Mouse (Mus musculus) liver, adult 2 months (tissue): ENCODE results near the gene Blmh. TPM values are rescaled to one million over a fixed set of nuclear protein-coding genes. Genes with fewer than 3 reads are reported as not detected.

Source experiments
- DNase-seq: peaks from one replicate; pipeline ENCODE4 v3.0.0-alpha.2; 2011; ENCODE audit warnings: low read depth, low spot score; ENCODE audit errors: extremely low read depth
- H3K27ac ChIP-seq: fragments of 200-500 bp; replicated peaks from 2 replicates; pipeline ENCODE4 v1.5.1; 2012; ENCODE audit warnings: low read depth, mild to moderate bottlenecking, control low read depth, inconsistent platforms, low read length; ENCODE audit not compliant: insufficient read depth
- H3K27me3 ChIP-seq: fragments of 200-500 bp; 2 replicates; pipeline ENCODE4 v1.6.1; 2012; ENCODE audit warnings: mild to moderate bottlenecking, moderate library complexity, low read length, inconsistent platforms; ENCODE audit not compliant: control insufficient read depth, insufficient read depth
- H3K36me3 ChIP-seq: fragments of 200-500 bp; 2 replicates; pipeline ENCODE4 v1.6.1; 2012; ENCODE audit warnings: low read length, inconsistent platforms; ENCODE audit not compliant: control insufficient read depth, insufficient read depth
- H3K4me1 ChIP-seq: fragments of 200-500 bp; 2 replicates; pipeline ENCODE4 v1.6.1; 2011; ENCODE audit warnings: low read length; ENCODE audit not compliant: control insufficient read depth, insufficient read depth
- H3K4me3 ChIP-seq: fragments of 200-500 bp; 2 replicates; pipeline ENCODE4 v1.5.1; 2011; ENCODE audit warnings: low read depth, mild to moderate bottlenecking, control low read depth, low read length, moderate library complexity; ENCODE audit not compliant: insufficient read depth
- H3K79me2 ChIP-seq: fragments of 200-500 bp; 2 replicates; pipeline ENCODE4 v1.6.1; 2012; ENCODE audit warnings: inconsistent platforms, mild to moderate bottlenecking, low read length, moderate library complexity; ENCODE audit not compliant: control insufficient read depth, insufficient read depth
- H3K9ac ChIP-seq: fragments of 200-500 bp; 2 replicates; pipeline ENCODE4 v1.6.1; 2012; ENCODE audit warnings: low read depth, mild to moderate bottlenecking, control low read depth, inconsistent platforms, low read length
- CTCF ChIP-seq: fragments of 200-500 bp; IDR thresholded peaks from 2 replicates; pipeline ENCODE4 v1.5.1; 2011; ENCODE audit warnings: low read depth, low read length, control low read depth
- POLR2A ChIP-seq: fragments of 200-500 bp; IDR thresholded peaks from 2 replicates; pipeline ENCODE4 v1.6.1; 2011; ENCODE audit warnings: low read length, control low read depth; ENCODE audit not compliant: insufficient read depth; ENCODE audit errors: extremely low read depth
- WGBS: fragments of 180-500 bp; shearing (Covaris S2); methylation state at CpG from one replicate; pipeline ENCODE4 v1.1.7; 2018; 5-methylcytosine and 5-hydroxymethylcytosine counted together
- polyA plus RNA-seq: library from polyadenylated mRNA; depleted of rRNA; stranded (reverse); fragments of >200 nt; gene quantifications from 2 replicates; pipeline ENCODE4 v1.2.3, GENCODE M21; 2012
- total RNA-seq: library from RNA; depleted of rRNA; stranded (reverse); fragments of >200 nt; gene quantifications from 2 replicates; pipeline ENCODE4 v1.2.3, GENCODE M21; 2014

Blmh gene
- total and polyA plus RNA-seq, 2 experiments = 8.6 to 45.8 TPM

DNA sequence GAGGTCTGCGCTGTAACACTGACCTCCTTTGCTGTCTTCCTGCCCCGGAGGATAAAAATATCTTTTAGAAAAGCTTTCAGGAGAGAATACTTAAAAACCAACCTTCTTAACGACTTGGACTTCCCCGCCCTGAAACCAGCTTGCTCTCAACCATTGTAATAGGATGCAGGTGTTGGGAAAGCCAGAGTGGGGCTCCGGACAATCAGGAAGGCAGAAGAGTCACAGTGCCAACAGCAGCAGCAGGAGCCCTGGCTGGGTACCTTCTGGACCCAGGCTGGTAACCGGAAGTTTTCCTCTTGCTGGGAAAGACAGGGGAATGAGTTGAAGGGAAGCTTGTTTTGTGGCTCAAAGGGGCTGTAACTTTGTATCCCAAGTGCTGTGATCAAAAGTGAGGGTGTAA, 82.0 kb downstream of the Blmh start:
- WGBS = 54% methylated on average over 6 of the region's 6 CpGs
- no peaks in the 10 kb centered on the region for H3K27me3 ChIP-seq
- H3K4me1 ChIP-seq = peaks cover 10% of the 10 kb centered on the region
- H3K4me3 ChIP-seq = no peak overlapping the region
- TF ChIP-seq POLR2A (no peak), CTCF (no peak)
- H3K27ac ChIP-seq = no peak overlapping the region
- no peak for DNase-seq
- H3K36me3 ChIP-seq = no peaks in the 10 kb centered on the region
- no peak overlapping the region for H3K9ac ChIP-seq
- no peaks in the 10 kb centered on the region for H3K79me2 ChIP-seq

DNA sequence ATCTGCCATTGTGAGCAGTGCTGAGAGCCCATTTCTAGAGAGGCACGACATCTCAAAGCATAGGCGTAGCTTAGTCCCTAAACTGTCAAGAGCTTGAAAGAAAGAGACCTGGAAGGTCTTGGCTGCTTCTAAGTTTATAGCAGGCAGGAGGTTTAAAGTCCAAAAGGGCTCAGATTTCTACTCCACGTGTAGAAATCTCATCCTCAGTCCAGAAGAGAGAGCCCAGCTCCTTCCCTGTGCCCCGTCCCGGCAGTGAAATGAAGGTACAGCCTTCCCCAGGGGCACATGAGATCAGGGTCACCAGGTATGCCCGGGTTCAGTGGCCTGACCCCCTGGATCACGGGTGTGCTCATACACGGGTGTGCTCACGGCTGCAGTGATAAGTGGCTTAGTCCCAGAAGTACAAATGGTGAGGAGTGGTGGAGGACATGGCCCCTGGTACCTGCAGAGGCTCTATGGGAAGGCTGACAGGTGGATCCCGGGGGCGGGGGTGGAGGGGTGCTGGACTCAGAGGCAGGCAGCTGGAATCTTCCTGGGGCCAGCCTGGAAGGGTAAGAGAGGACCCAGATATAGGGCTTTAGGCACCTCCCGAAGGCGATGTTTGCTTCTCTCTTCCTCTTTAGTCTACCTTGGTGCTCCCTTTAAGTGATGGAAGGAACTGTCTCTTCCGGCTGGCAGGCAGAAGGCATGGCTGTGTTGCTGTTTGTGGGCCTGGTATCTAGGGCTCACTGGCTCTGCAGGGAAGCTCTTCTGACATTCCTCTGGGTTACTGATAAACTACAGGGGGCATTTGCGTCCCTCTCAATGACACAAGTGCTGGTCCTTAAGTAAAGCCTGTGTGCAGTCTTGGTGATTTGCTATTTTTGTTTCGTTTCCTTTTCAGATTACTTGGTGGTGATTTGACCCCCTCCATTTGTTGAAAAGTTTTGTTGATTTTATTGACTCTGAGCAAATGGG, 84.7 kb downstream of the Blmh start:
- WGBS = 51% methylated on average over 16 of the region's 16 CpGs

DNA sequence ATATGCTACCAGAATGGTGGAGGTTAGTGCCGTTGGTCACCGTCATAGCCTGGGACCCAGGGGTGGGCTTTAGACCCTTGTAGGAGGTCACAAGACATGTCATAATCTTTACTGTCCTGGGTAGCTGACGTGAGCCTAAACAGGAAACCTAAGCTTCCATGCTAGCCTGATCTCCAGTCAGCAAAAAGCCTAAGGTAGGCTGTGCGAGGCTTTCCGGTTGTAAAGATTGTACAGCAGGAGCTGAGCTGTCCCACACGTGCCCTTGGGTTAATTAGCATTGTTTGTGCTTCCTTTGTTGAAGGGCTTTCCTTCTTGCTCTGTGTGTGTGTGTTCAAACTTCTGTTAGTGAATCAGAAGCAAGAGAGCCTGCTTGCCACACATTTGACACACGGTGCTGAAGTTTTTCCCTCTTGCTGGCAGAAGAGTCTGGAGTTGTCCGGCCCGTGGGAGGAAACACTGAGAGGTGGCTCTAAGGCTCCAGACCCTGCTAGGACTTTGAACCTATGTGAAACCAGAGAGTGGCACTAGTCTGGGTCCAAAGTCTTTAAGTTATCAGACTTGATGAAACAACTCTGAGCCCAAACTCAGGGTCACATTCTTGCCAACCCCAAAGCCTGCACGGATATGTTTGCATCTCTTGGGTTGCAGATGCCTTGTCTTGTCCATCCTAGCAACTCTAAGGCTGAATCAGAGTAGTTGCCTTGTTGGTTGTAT, 86.3 kb downstream of the Blmh start:
- TF ChIP-seq POLR2A (no peak), CTCF (no peak)
- no peak overlapping the region for H3K4me3 ChIP-seq
- no peaks in the 10 kb centered on the region for H3K36me3 ChIP-seq
- H3K9ac ChIP-seq = no peak overlapping the region
- WGBS = 49% methylated on average over 10 of the region's 10 CpGs
- DNase-seq = peak; percentile 65
- no peaks in the 10 kb centered on the region for H3K79me2 ChIP-seq
- no peak overlapping the region for H3K27ac ChIP-seq
- H3K4me1 ChIP-seq = peaks cover 10% of the 10 kb centered on the region
- H3K27me3 ChIP-seq = no peaks in the 10 kb centered on the region

More for the DNA sequence above, 84.7 kb downstream of the Blmh start:
- H3K27ac ChIP-seq = no peak overlapping the region
- no peaks in the 10 kb centered on the region for H3K36me3 ChIP-seq
- H3K4me1 ChIP-seq = peaks cover 10% of the 10 kb centered on the region
- TF ChIP-seq CTCF = no peak
- no peak for TF ChIP-seq POLR2A
- no peak overlapping the region for H3K9ac ChIP-seq
- H3K79me2 ChIP-seq = no peaks in the 10 kb centered on the region
- H3K27me3 ChIP-seq = no peaks in the 10 kb centered on the region
- peak; percentile 30 for DNase-seq
- H3K4me3 ChIP-seq = no peak overlapping the region

DNA sequence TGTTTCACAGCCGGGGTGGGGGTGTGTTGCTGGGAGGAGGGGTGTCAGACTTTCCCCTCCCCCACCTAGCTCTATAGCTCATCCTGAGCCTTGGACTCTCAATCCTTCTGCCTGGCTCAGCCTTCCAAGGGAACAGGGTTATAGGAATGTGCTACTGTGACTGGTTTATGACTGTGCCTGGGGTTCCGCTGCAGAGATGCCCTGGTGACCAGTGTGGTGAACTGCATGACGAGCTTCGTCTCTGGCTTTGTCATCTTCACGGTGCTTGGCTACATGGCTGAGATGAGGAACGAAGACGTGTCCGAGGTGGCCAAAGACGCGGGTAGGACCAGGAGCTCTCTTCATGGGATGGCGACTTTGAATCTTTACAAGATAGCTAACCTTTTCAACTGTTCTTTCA, 93.4 kb downstream of the Blmh start:
- Histone ChIP-seq H3K9ac (no peak overlapping the region), H3K4me3 (no peak overlapping the region), H3K79me2 (no peaks in the 10 kb centered on the region), H3K36me3 (no peaks in the 10 kb centered on the region), H3K27me3 (no peaks in the 10 kb centered on the region), H3K4me1 (peaks cover 6% of the 10 kb centered on the region; the same call in 1 of the 2 replicates), H3K27ac (no peak overlapping the region)
- WGBS = 90% methylated on average over 11 of the region's 11 CpGs
- TF ChIP-seq CTCF (no peak), POLR2A (no peak)
- no peak for DNase-seq

DNA sequence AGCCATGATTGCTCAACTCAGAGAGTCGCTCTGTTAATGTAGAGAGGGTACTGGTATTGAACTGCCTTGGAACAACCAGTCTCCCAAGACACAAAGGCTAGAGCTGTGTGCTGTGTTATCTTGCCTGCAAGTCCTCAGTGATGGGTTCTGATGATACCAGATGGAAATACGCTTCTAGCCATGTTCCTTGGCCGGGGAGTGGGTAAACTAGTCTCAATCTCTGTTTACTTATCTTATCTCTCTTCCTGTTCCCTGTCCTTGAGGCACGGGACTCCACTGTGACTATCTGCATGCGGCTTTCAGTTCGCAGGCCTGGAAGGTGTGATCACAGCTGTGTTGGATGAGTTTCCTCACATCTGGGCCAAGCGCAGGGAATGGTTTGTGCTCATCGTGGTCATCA, 94.9 kb downstream of the Blmh start:
- Histone ChIP-seq H3K9ac (no peak overlapping the region), H3K79me2 (no peaks in the 10 kb centered on the region), H3K36me3 (no peaks in the 10 kb centered on the region), H3K4me3 (no peak overlapping the region), H3K4me1 (peaks cover 6% of the 10 kb centered on the region; the same call in 1 of the 2 replicates), H3K27me3 (no peaks in the 10 kb centered on the region), H3K27ac (no peak overlapping the region)
- TF ChIP-seq CTCF (no peak), POLR2A (no peak)
- 44% methylated on average over 8 of the region's 8 CpGs for WGBS
- DNase-seq = no peak
